Mouse (Mus musculus): ENCODE measurements around the gene Slc6a19.
"Not testable (repeated sequence)": the region's sequence is repeated elsewhere in the genome, so short reads cannot be mapped to it uniquely, and the experiment has no call there.

Gene Slc6a19

GRCm38 (mm10) chr13:73713204-73713603 is 8.5 kb upstream of the Slc6a19 start:
- DNase-seq (ENCODE audit: extremely low read depth, low read depth), result no peak

- DNase-seq (ENCODE audit: extremely low read depth, low read depth), result no peak
Observed at GRCm38 (mm10) chr13:73712228-73712627, 7.6 kb upstream of the Slc6a19 start.

- DNase-seq (ENCODE audit: extremely low read depth, low read depth), result no peak
Observed at GRCm38 (mm10) chr13:73711803-73712202, 7.1 kb upstream of the Slc6a19 start.

DNA sequence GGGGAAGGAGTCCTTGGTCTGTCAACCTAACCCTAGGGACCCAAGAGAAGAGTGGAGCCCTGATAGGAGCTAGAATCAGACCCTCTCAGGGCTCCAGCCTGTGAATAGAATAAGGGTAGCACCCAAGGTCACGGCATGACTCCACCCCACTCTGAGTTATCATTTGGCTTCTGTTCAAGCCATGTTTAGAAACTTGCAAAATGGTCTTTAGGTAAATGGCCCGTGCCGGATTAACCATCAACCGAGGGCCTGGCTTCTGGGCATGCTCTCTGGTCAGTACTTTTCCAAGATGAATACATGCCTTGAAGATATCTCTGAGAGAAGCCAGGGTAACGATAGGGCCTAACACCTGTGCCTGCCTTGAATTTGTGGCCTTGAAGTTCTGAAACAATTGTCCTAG is 6.6 kb upstream of the Slc6a19 start:
- no peak for DNase-seq (ENCODE audit: extremely low read depth, low read depth)

DNA sequence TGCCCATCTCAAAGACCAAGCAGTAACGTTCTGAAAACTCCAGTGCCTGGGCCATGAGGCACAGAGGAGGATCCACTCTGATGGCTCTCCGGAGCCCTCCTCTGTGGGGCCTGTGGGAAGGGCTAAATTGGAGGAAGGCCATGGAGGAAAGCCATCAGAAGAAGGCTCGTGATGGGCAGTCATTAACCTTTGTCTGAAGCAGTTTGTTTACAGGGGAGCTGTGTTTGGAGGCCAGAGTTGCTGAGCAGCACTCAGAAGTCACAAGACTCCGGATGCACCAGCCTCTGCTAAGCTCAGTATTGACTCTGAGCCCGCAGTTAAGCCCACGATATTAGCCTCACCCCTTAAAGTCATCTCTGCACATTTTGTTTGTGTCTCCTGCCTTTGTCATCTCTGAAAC is 4.8 kb upstream of the Slc6a19 start:
- DNase-seq (ENCODE audit: extremely low read depth, low read depth), result no peak

DNA sequence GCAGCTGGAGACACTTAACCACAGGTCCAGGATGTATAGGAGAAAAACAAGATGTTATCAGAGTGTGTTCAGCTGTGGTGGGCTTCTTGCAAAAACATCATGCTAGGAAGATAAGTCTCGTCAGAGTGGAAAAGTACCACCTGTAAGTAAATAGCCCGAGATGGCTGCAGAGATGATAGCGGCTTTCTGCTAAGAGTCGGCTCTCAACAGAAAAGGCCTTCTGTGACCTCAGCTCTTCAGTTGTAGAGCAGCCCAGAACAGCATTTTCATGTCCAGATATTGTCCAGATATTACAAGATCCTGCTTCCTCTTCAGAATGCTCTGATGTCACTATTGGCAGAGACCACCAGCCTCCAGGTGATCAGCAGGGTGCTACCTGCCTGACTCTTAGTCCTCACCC is 1.2 kb downstream of the Slc6a19 start:
- DNase-seq (ENCODE audit: extremely low read depth, low read depth), result not testable (repeated sequence)

DNA sequence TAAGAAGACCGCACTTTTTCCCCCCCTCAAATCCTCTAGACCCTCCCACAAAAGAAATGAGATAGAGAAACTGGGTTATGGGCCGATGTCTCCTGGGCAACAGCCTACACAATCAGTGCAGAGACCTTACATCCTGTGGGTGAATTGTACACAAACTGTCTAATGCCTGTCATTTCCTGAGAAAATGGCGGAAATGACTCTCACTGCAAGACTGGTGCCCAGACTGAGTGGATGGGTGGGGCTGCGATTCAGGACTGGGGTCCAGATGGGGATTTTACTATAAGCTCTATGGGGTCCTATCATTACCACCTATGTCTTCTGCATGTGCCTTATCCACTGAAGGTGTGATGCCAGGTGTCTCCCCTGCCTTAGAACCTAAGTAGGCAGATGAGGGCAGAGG is 1.9 kb downstream of the Slc6a19 start:
- DNase-seq (ENCODE audit: extremely low read depth, low read depth), result no peak

DNA sequence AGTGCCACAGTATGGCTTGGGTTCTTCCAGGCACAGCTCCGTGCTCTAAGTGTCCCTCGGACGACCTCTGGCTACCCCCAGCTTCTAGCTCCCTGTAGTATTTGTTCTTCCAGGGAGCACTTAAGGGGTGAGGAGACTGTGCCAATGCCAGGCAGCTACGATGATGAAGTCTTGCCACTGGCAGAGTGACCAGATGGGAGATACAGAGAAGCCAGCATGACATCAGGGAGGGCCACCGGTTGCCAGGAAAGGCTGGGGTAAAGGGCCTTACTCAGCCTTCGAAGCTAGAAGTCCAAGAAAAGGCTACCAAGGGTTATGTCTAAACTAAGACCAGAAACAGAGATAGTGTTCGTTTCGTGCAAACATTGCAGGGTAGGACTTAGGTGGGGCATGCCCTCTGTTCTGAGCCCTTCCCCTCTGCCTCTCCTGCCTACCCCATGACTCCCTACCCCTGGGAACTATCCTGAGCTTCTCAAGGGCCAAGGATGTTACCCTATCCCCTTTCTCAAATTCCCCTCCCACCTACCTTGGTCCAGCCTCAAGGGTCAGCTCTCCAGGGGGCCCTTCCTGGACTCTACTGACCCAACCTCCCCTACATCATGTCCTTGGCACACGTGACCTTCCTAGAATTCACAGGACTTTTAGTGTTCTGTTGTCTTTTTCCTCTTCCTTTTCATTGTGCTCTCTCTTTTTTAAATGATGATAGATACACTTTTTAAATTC is 3.3 kb downstream of the Slc6a19 start:
- DNase-seq (ENCODE audit: extremely low read depth, low read depth), result no peak

GRCm38 (mm10) chr13:73700554-73700953 is 4.1 kb downstream of the Slc6a19 start:
- DNase-seq (ENCODE audit: extremely low read depth, low read depth), result no peak

DNA sequence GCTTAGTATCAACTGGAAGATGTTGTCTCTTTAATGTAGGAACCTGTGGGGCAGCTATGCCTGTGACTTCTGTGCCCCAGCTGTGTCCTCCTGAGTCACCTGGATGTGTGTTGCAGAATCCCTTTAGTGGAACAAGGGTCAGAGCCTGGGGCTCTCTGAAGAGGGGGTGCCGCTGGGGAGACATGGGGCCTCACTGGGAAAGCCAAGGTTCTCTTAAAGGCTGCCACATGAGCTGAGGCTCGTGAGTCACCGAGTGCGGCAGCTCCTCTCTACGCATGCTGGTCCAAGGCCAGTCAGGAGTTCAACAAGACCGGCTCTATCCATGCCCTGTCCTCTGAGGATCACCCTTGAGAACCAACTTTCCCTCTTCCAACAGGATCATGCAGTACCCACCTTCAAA is 5.0 kb downstream of the Slc6a19 start:
- no peak for DNase-seq (ENCODE audit: extremely low read depth, low read depth)

- DNase-seq (ENCODE audit: extremely low read depth, low read depth), result no peak
Observed at GRCm38 (mm10) chr13:73696529-73696928, 8.1 kb downstream of the Slc6a19 start.

DNA sequence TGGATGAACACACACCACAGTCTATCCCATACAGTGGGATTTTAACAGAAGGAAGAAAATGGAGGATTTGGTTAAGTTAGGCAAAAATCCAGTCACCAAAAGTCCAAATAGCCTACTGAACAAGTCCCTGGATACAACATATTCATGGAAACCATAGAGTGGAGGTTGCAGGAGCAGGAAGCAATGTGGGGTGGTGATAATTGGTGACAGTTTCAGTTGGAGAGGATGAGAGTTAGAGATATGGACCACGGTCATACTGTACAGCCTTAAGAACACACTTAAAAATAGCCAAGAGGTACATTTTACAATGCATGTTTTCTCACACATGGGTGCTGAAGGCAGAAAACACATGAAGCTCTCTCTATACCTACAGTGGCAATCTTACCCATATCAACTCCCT is 9.7 kb downstream of the Slc6a19 start:
- DNase-seq (ENCODE audit: extremely low read depth, low read depth), result peak; percentile 10

GRCm38 (mm10) chr13:73693333-73693732 is 11.3 kb downstream of the Slc6a19 start:
- no peak for DNase-seq (ENCODE audit: extremely low read depth, low read depth)

- DNase-seq (ENCODE audit: extremely low read depth, low read depth), result peak; percentile 19
Observed at GRCm38 (mm10) chr13:73692249-73692868, 12.3 kb downstream of the Slc6a19 start.

GRCm38 (mm10) chr13:73688934-73689333 is 15.7 kb downstream of the Slc6a19 start:
- no peak for DNase-seq (ENCODE audit: extremely low read depth, low read depth)

DNA sequence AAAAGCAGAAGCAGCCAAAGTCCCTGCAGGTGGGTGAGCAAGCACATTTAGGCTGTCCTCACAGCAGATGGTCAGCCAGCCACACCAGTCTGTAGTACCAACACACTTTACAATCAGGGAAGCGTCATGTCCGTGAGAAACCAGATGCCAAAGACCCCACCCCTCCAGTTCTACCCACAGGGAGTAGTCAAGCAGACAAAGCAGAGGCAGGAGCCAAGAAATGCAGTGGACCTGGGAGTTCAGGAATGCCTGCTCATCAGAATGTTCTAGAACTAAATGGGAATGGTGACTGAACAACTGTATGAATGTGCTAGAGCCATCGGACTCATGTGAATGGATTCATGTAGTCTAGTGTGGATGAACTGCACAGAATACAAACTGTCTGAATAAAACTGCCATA is 17.1 kb downstream of the Slc6a19 start:
- DNase-seq (ENCODE audit: extremely low read depth, low read depth), result no peak

DNA sequence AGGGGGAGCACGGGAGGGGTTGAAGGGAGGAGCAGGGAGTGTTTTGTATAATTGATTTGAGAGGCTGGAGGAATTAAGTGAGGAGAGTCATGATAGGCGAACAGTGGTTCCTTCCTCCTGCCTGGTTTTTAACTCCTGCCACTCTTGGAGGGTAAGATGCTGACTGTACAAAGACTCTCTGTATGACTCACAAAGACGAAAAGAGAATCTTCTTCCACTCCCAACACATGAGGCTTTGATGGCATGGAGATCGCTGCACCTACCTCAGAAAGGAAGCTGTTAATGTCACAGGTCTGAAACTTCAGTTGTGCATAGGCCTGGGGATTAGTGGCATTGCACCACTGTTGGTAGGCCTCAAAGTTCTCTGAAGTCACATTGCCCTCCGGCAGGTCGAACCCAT is 19.2 kb downstream of the Slc6a19 start:
- no peak for DNase-seq (ENCODE audit: extremely low read depth, low read depth)

- DNase-seq (ENCODE audit: extremely low read depth, low read depth), result no peak
Observed at GRCm38 (mm10) chr13:73684412-73684811, 20.3 kb downstream of the Slc6a19 start.

- DNase-seq (ENCODE audit: extremely low read depth, low read depth), result no peak
Observed at GRCm38 (mm10) chr13:73683682-73684081, 21.0 kb downstream of the Slc6a19 start.

DNA sequence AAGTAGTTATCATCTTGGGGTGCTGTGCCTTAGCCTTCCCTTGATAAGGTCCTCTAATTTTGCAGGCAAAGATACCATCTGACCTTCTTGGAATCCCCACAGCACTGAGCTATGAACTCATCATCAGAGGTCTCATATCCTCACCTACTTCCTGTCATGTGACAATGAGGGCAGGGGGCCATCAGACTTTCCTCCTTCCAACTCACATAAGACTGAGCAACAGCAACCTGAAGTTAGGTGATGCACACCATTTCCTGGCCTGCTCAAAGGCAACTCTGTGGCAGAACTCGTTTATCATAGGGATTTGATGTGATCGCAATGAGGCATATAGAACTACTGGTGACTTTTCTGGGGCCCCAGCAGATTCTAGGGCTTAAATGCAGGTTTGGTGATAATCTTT is 22.4 kb downstream of the Slc6a19 start:
- no peak for DNase-seq (ENCODE audit: extremely low read depth, low read depth)

- DNase-seq (ENCODE audit: extremely low read depth, low read depth), result no peak
Observed at GRCm38 (mm10) chr13:73680394-73680793, 24.3 kb downstream of the Slc6a19 start.

DNA sequence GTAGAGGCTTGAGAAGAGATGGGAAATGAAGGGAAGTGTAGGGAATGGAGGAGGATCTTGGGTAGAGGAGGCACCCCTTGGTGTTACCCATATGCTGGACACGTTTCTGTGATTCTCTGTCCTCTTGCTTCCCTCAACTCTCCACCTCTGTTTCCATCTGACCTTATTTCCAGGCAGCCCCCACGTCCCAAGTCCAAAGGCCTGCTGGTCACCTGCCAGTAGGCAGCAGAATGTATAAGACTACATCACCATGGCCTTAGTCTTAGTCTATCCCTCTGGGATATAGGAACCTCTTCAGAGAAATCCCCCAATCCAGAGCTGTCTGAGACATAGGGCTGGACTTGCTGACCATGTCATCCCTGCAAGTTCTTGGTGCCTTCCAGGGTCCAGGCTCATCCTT is 25.4 kb downstream of the Slc6a19 start:
- no peak for DNase-seq (ENCODE audit: extremely low read depth, low read depth)

GRCm38 (mm10) chr13:73677853-73678252 is 26.8 kb downstream of the Slc6a19 start, which contains the start of gene Slc6a18:
TSS of gene Slc6a18 (minus strand) at chr13:73678023.
- DNase-seq (ENCODE audit: extremely low read depth, low read depth), result no peak

Data from MEL-GATA-1-ER (cell line).